Mouse (Mus musculus) spleen, adult 12 weeks (tissue): Measurements from ENCODE around the gene Ttc25.
"Not testable (repeated sequence)": the region's sequence is repeated elsewhere in the genome, so short reads cannot be mapped to it uniquely, and the experiment has no call there.

Source experiments
- DNase-seq: peaks from one replicate; pipeline ENCODE4 v3.0.0; 2022; ENCODE audit warnings: low spot score

Gene Ttc25

GRCm38 (mm10) chr11:100604321-100605005, 59.1 kb downstream of the Ttc25 start:
- DNase-seq, result no peak

- no peak for DNase-seq
Observed at GRCm38 (mm10) chr11:100605451-100605850, 60.0 kb downstream of the Ttc25 start.

- DNase-seq, result no peak
Observed at GRCm38 (mm10) chr11:100607121-100607520, 61.7 kb downstream of the Ttc25 start.

- no peak for DNase-seq
Observed at GRCm38 (mm10) chr11:100608796-100609195, 63.4 kb downstream of the Ttc25 start.

- DNase-seq, result no peak
Observed at GRCm38 (mm10) chr11:100609355-100609996, 64.1 kb downstream of the Ttc25 start.

GRCm38 (mm10) chr11:100609997-100610680, 64.7 kb downstream of the Ttc25 start:
- DNase-seq, result no peak

- DNase-seq, result no peak
Observed at GRCm38 (mm10) chr11:100611627-100612026, 66.2 kb downstream of the Ttc25 start.

GRCm38 (mm10) chr11:100613241-100613640, 67.8 kb downstream of the Ttc25 start:
- DNase-seq, result no peak

GRCm38 (mm10) chr11:100616332-100616731, 70.9 kb downstream of the Ttc25 start:
- DNase-seq, result no peak

- DNase-seq, result not testable (repeated sequence)
Observed at GRCm38 (mm10) chr11:100616836-100617235, 71.4 kb downstream of the Ttc25 start.

GRCm38 (mm10) chr11:100617480-100617879, 72.1 kb downstream of the Ttc25 start:
- no peak for DNase-seq

GRCm38 (mm10) chr11:100618761-100619484, 73.5 kb downstream of the Ttc25 start, which contains the start of gene Nkiras2:
Gene Nkiras2, plus strand, starts transcription at chr11:100619244.
- peak; percentile 50 for DNase-seq

GRCm38 (mm10) chr11:100619485-100619975, 74.1 kb downstream of the Ttc25 start:
- peak; percentile 91 for DNase-seq

- no peak for DNase-seq
Observed at GRCm38 (mm10) chr11:100619982-100620381, 74.6 kb downstream of the Ttc25 start, which contains the start of gene Dnajc7. Gene Dnajc7, minus strand, starts transcription at chr11:100620168.
